Mouse (Mus musculus) central nervous system, embryonic 18 days (tissue): ENCODE results near the gene Sri. TPM values are rescaled to one million over a fixed set of nuclear protein-coding genes. Genes with fewer than 3 reads are reported as not detected.

Experiments used
- polyA plus RNA-seq: library from polyadenylated mRNA; depleted of rRNA; stranded (reverse); fragments of >200 nt; gene quantifications from 2 replicates; pipeline ENCODE4 v1.2.3, GENCODE M21; 2012; rRNA removed

Gene Sri
- polyA plus RNA-seq = 108 and 113 TPM in 2 replicates

DNA sequence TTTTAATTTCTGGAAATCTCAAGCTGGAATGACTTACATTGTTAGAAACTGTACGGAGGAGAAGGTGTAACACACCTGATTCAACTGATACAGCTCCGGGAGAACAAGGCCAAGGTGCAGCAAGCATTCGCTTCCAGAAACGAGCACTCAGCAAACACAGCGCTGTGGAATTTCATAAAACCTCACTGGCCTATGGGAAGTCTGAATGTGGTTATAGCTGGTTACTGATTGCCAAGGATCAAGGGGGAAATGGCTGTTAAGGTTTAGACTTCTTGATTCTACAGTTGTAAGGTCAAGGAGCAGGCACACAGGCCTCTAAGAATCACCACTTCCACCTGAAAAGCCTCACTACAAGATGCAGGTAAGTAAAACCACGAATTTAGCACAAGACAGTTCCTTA is at the start of gene Sri:
Gene Sri (plus strand): TSS at position 224 of the 400 bp plus-strand sequence.

Other genes with a start within 250 kb of the Sri start
- 0.35 and 1.0 TPM in 2 replicates for gene Steap4, start 85.6 kb upstream of the Sri start, polyA plus RNA-seq